25 mouse cellular contexts compared by ENCODE assay signal in genomic region chr3:147963698-147964476, GRCm38 (mm10).
DNase-seq lines count a peak whose midpoint lies in the region; ATAC-seq and TF ChIP-seq lines count a peak whose summit lies in the region.
"Had no signal": no experiment of that assay in that cellular context is flagged by ENCODE, and none has a peak within 500 bp of the region (broad histone marks: within the 10 kb centered on the region; RNA-seq: fewer than 3 reads in every experiment).

No protein-coding gene starts in this region.

- 23% methylated on average over 13 of the region's 13 CpGs for WGBS in hindbrain, embryonic 11.5 days
- WGBS in hindbrain, embryonic 14.5 days: 22% methylated on average over 13 of the region's 13 CpGs
- WGBS in forebrain, embryonic 16.5 days: 11% methylated on average over 13 of the region's 13 CpGs
- 46% methylated on average over 13 of the region's 13 CpGs for WGBS in liver, postnatal 0 days (ENCODE audit: insufficient replicate concordance)
- WGBS in cerebellum, adult 2 months: 71% methylated on average over 13 of the region's 13 CpGs

- no peaks in the 10 kb centered on the region for H3K36me3 ChIP-seq in hindbrain, embryonic 11.5 days (ENCODE audit: control insufficient read depth, insufficient read depth, low read length)
- H3K36me3 ChIP-seq in hindbrain, embryonic 14.5 days (replicated peaks; ENCODE audit: control insufficient read depth, insufficient read depth): no peaks in the 10 kb centered on the region
- H3K36me3 ChIP-seq in ES-Bruce4 (ENCODE audit: control insufficient read depth, insufficient read depth, low read length, poor library complexity, severe bottlenecking): no peaks in the 10 kb centered on the region
- no peaks in the 10 kb centered on the region for H3K36me3 ChIP-seq in forebrain, embryonic 16.5 days (ENCODE audit: control insufficient read depth, insufficient read depth)
- no peaks in the 10 kb centered on the region for H3K36me3 ChIP-seq in liver, postnatal 0 days (replicated peaks; ENCODE audit: insufficient read depth, low read length)
- H3K36me3 ChIP-seq: embryonic facial prominence, embryonic 15.5 days; hindbrain, embryonic 15.5 days; liver, embryonic 12.5 days; lung, embryonic 15.5 days had no signal

- no peak overlapping the region for H3K4me3 ChIP-seq in hindbrain, embryonic 11.5 days (ENCODE audit: low read depth, low read length)
- no peak overlapping the region for H3K4me3 ChIP-seq in hindbrain, embryonic 14.5 days (replicated peaks; ENCODE audit: low read length)
- H3K4me3 ChIP-seq in ES-Bruce4 (ENCODE audit: low read depth, low read length): no peak overlapping the region
- no peak overlapping the region for H3K4me3 ChIP-seq in forebrain, embryonic 16.5 days (replicated peaks; ENCODE audit: low read length)
- no peak overlapping the region for H3K4me3 ChIP-seq in liver, postnatal 0 days (ENCODE audit: low read depth, low read length)
- H3K4me3 ChIP-seq in cerebellum, adult 2 months (replicated peaks; ENCODE audit: insufficient read depth, low read depth, low read length): no peak overlapping the region
- H3K4me3 ChIP-seq: embryonic facial prominence, embryonic 15.5 days; gastrocnemius, adult 2 months; hindbrain, embryonic 15.5 days; left cerebral cortex, adult 2 months; liver, embryonic 12.5 days; lung, embryonic 15.5 days had no signal

- no peaks in the 10 kb centered on the region for H3K4me1 ChIP-seq in hindbrain, embryonic 11.5 days (replicated peaks; ENCODE audit: control insufficient read depth, insufficient read depth, low read length)
- peaks cover 25% of the 10 kb centered on the region; the same call in 1 of the 2 replicates for H3K4me1 ChIP-seq in hindbrain, embryonic 14.5 days (replicated peaks; ENCODE audit: control insufficient read depth, insufficient read depth, low read length)
- peaks cover 2% of the 10 kb centered on the region for H3K4me1 ChIP-seq in ES-Bruce4 (ENCODE audit: control insufficient read depth, insufficient read depth, low read length)
- peaks cover 15% of the 10 kb centered on the region; the same call in 1 of the 2 replicates for H3K4me1 ChIP-seq in forebrain, embryonic 16.5 days (replicated peaks; ENCODE audit: control insufficient read depth, insufficient read depth, low read length)
- H3K4me1 ChIP-seq in liver, postnatal 0 days (ENCODE audit: insufficient read depth): no peaks in the 10 kb centered on the region
- no peaks in the 10 kb centered on the region for H3K4me1 ChIP-seq in cerebellum, adult 2 months (ENCODE audit: control insufficient read depth, insufficient read depth, low read length)
- H3K4me1 ChIP-seq: liver, embryonic 12.5 days; lung, embryonic 15.5 days had no signal

- H3K9me3 ChIP-seq in hindbrain, embryonic 11.5 days (ENCODE audit: control insufficient read depth, low read length): no peaks in the 10 kb centered on the region
- no peaks in the 10 kb centered on the region for H3K9me3 ChIP-seq in hindbrain, embryonic 14.5 days (ENCODE audit: control insufficient read depth, low read length)
- H3K9me3 ChIP-seq in ES-Bruce4 (replicated peaks; ENCODE audit: control insufficient read depth, insufficient read depth, low read length, poor library complexity, severe bottlenecking): peaks cover 9% of the 10 kb centered on the region
- H3K9me3 ChIP-seq in forebrain, embryonic 16.5 days (ENCODE audit: control insufficient read depth, low read length): no peaks in the 10 kb centered on the region
- no peaks in the 10 kb centered on the region for H3K9me3 ChIP-seq in liver, postnatal 0 days (ENCODE audit: low read length)
- H3K9me3 ChIP-seq: embryonic facial prominence, embryonic 15.5 days; hindbrain, embryonic 15.5 days; liver, embryonic 12.5 days; lung, embryonic 15.5 days had no signal

- no peak overlapping the region for H3K9ac ChIP-seq in hindbrain, embryonic 11.5 days (ENCODE audit: low read depth, low read length)
- no peak overlapping the region for H3K9ac ChIP-seq in hindbrain, embryonic 14.5 days
- H3K9ac ChIP-seq in ES-Bruce4 (ENCODE audit: low read depth, poor library complexity, severe bottlenecking): no peak overlapping the region
- no peak overlapping the region for H3K9ac ChIP-seq in forebrain, embryonic 16.5 days (replicated peaks; ENCODE audit: low read depth, low read length)
- no peak overlapping the region for H3K9ac ChIP-seq in liver, postnatal 0 days (replicated peaks)
- H3K9ac ChIP-seq: embryonic facial prominence, embryonic 15.5 days; hindbrain, embryonic 15.5 days; liver, embryonic 12.5 days; lung, embryonic 15.5 days had no signal

- peak; percentile 10; the same call in 1 of the 2 replicates for ATAC-seq in hindbrain, embryonic 11.5 days (ENCODE audit: low FRiP score)
- no peak for ATAC-seq in hindbrain, embryonic 14.5 days (ENCODE audit: low FRiP score)
- ATAC-seq in forebrain, embryonic 16.5 days: peak; percentile 71
- ATAC-seq in liver, postnatal 0 days: no peak
- ATAC-seq: CD4-positive, CD25-positive, alpha-beta regulatory T cell, adult 4 months; liver, embryonic 12.5 days had no signal

- DNase-seq in hindbrain, embryonic 11.5 days (ENCODE audit: low spot score): no peak
- DNase-seq in hindbrain, embryonic 14.5 days (ENCODE audit: low spot score): no peak
- peak; percentile 83 for DNase-seq in brain, embryonic 14.5 days (ENCODE audit: low read depth)
- DNase-seq in liver, postnatal 0 days: no peak
- no peak for DNase-seq in cerebellum, adult 2 months
- no peak for DNase-seq in kidney, adult 11 months
- DNase-seq: adrenal gland, adult 8-10 months; cerebellum, postnatal 14 days; gastrocnemius, adult 2 months; heart, postnatal 14 days; kidney, adult 8-10 months; kidney, postnatal 14 days; left cerebral cortex, postnatal 4 days; right cerebral cortex, adult 18-20 months; thymus, postnatal 14 days had no signal

- H3K27ac ChIP-seq in hindbrain, embryonic 11.5 days (ENCODE audit: low read depth, low read length): no peak overlapping the region
- no peak overlapping the region for H3K27ac ChIP-seq in hindbrain, embryonic 14.5 days
- peak overlapping the region; percentile 59 for H3K27ac ChIP-seq in ES-Bruce4 (ENCODE audit: insufficient read depth, low read length)
- H3K27ac ChIP-seq in forebrain, embryonic 16.5 days (ENCODE audit: low read length): no peak overlapping the region
- no peak overlapping the region for H3K27ac ChIP-seq in liver, postnatal 0 days (ENCODE audit: low read depth)
- H3K27ac ChIP-seq in cerebellum, adult 2 months (ENCODE audit: insufficient read depth, low read length): no peak overlapping the region
- H3K27ac ChIP-seq: embryonic facial prominence, embryonic 15.5 days; gastrocnemius, adult 2 months; hindbrain, embryonic 15.5 days; left cerebral cortex, adult 2 months; liver, embryonic 12.5 days; lung, embryonic 15.5 days; macrophage had no signal

- TF ChIP-seq CTCF in ES-Bruce4 (IDR thresholded peaks at IDR 0.05; ENCODE audit: low read depth, low read length): no peak
- no peak for TF ChIP-seq CTCF in brain, embryonic 14.5 days (IDR thresholded peaks at IDR 0.05; ENCODE audit: borderline replicate concordance, extremely low read depth, insufficient read depth, insufficient read length)
- TF ChIP-seq CTCF in liver, postnatal 0 days (IDR thresholded peaks at IDR 0.05; ENCODE audit: low read depth): no peak
- no peak for TF ChIP-seq CTCF in cerebellum, adult 2 months (IDR thresholded peaks at IDR 0.05; ENCODE audit: borderline replicate concordance, insufficient read depth, low read depth, low read length)

- no peak for TF ChIP-seq EP300 in ES-Bruce4 (IDR thresholded peaks at IDR 0.05; ENCODE audit: insufficient read depth, low read depth, low read length)
- no peak for TF ChIP-seq EP300 in liver, postnatal 0 days (IDR thresholded peaks at IDR 0.05; ENCODE audit: low read depth)

- no peaks in the 10 kb centered on the region for H3K27me3 ChIP-seq in hindbrain, embryonic 11.5 days (ENCODE audit: control insufficient read depth, insufficient read depth, low read length)
- no peaks in the 10 kb centered on the region for H3K27me3 ChIP-seq in hindbrain, embryonic 14.5 days (ENCODE audit: control insufficient read depth, insufficient read depth, low read length)
- H3K27me3 ChIP-seq in ES-Bruce4 (ENCODE audit: control insufficient read depth, insufficient read depth, low read length, poor library complexity, severe bottlenecking): 0 out of 2 replicates have a peak, but pooled peaks cover 1% of the 10 kb centered on the region
- H3K27me3 ChIP-seq in forebrain, embryonic 16.5 days (replicated peaks; ENCODE audit: control insufficient read depth, insufficient read depth, low read length): no peaks in the 10 kb centered on the region
- H3K27me3 ChIP-seq in liver, postnatal 0 days (ENCODE audit: insufficient read depth, low read length): no peaks in the 10 kb centered on the region
- H3K27me3 ChIP-seq in cerebellum, adult 2 months (ENCODE audit: control insufficient read depth, insufficient read depth, low read length): no peaks in the 10 kb centered on the region; the same call in 1 of the 2 replicates
- H3K27me3 ChIP-seq: embryonic facial prominence, embryonic 15.5 days; liver, embryonic 12.5 days; lung, embryonic 15.5 days had no signal

- H3K4me2 ChIP-seq in hindbrain, embryonic 11.5 days (replicated peaks; ENCODE audit: low read depth, low read length): no peak overlapping the region
- H3K4me2 ChIP-seq in hindbrain, embryonic 14.5 days (replicated peaks): no peak overlapping the region
- 0 out of 2 replicates have a peak overlapping the region, but pooled peaks have one; percentile 3 for H3K4me2 ChIP-seq in forebrain, embryonic 16.5 days (ENCODE audit: low read length)
- no peak overlapping the region for H3K4me2 ChIP-seq in liver, postnatal 0 days (ENCODE audit: low read depth, low read length)
- H3K4me2 ChIP-seq: embryonic facial prominence, embryonic 15.5 days; heart, embryonic 11.5 days; hindbrain, embryonic 15.5 days; liver, embryonic 12.5 days; lung, embryonic 15.5 days had no signal

- no peak for TF ChIP-seq POLR2A in ES-Bruce4 (IDR thresholded peaks at IDR 0.05; ENCODE audit: insufficient read depth, low read length)
- no peak for TF ChIP-seq POLR2A in brain, embryonic 14.5 days (IDR thresholded peaks at IDR 0.05; ENCODE audit: borderline replicate concordance, extremely low read depth, insufficient read depth, insufficient read length, poor library complexity, severe bottlenecking)
- no peak for TF ChIP-seq POLR2A in cerebellum, adult 2 months (IDR thresholded peaks at IDR 0.05; ENCODE audit: borderline replicate concordance, insufficient read depth, low read length)

Comparison
In these comparisons a context has a peak if more than half of its experiments do, and no peak if none do; other contexts are left out.
1. ATAC-seq: peak in hindbrain, embryonic 11.5 days (single experiment) and forebrain, embryonic 16.5 days (single experiment); none in hindbrain, embryonic 14.5 days (single experiment) and liver, postnatal 0 days (single experiment).